Mouse (Mus musculus) limb, embryonic 15.5 days (tissue): Measurements from ENCODE around the gene Duoxa1. TPM values are rescaled to one million over a fixed set of nuclear protein-coding genes. Genes with fewer than 3 reads are reported as not detected.

Experiments used
- ATAC-seq: fragments of 200-750 bp; cut with Nextera tagmentation; 2 replicates; pipeline ENCODE4 v1.8.0; 2017; ENCODE audit warnings: low read depth, moderate TSS enrichment; ENCODE audit not compliant: insufficient number of reproducible peaks, low FRiP score, low TSS enrichment
- H3K27ac ChIP-seq: fragments of 300-500 bp; sonication (generic); 2 replicates; pipeline ENCODE4 v1.5.1; 2015; ENCODE audit warnings: moderate library complexity, mild to moderate bottlenecking, inconsistent platforms
- H3K27me3 ChIP-seq: fragments of 300-500 bp; sonication (generic); 2 replicates; pipeline ENCODE4 v1.6.1; 2015; ENCODE audit warnings: inconsistent platforms
- H3K36me3 ChIP-seq: fragments of 300-500 bp; sonication (generic); 2 replicates; pipeline ENCODE4 v1.6.1; 2015; ENCODE audit warnings: inconsistent platforms
- H3K4me1 ChIP-seq: fragments of 300-500 bp; sonication (generic); 2 replicates; pipeline ENCODE4 v1.6.1; 2015; ENCODE audit warnings: inconsistent platforms
- H3K4me2 ChIP-seq: fragments of 300-500 bp; sonication (generic); 2 replicates; pipeline ENCODE4 v1.6.1; 2015; ENCODE audit warnings: mild to moderate bottlenecking, inconsistent platforms
- H3K4me3 ChIP-seq: fragments of 300-500 bp; sonication (generic); 2 replicates; pipeline ENCODE4 v1.5.1; 2015; ENCODE audit warnings: mild to moderate bottlenecking, inconsistent platforms
- H3K9ac ChIP-seq: fragments of 300-500 bp; sonication (generic); 2 replicates; pipeline ENCODE4 v1.6.1; 2015; ENCODE audit warnings: inconsistent platforms
- H3K9me3 ChIP-seq: fragments of 300-500 bp; sonication (generic); 2 replicates; pipeline ENCODE4 v1.6.1; 2016; ENCODE audit warnings: inconsistent platforms
- WGBS: fragments of 180-500 bp; shearing (Covaris S2); methylation state at CpG from one replicate; pipeline ENCODE4 v1.1.7; 2015; 5-methylcytosine and 5-hydroxymethylcytosine counted together
- polyA plus RNA-seq: library from polyadenylated mRNA; unstranded; fragments of >200 nt; fragmentation: Nextera tagmentation; extraction: Ambion mirVana; gene quantifications from 2 replicates; pipeline ENCODE4 v1.2.1, GENCODE M21; 2015

Gene Duoxa1
- polyA plus RNA-seq, 1 experiment from 2014 or later: 14.5 TPM

GRCm38 (mm10) chr2:122325361-122325760 is 11.8 kb upstream of the Duoxa1 start:
- H3K4me2 ChIP-seq: no peak overlapping the region
- 0 out of 2 replicates have a peak, but pooled peaks cover 5% of the 10 kb centered on the region for H3K4me1 ChIP-seq
- H3K27me3 ChIP-seq: no peaks in the 10 kb centered on the region
- no peaks in the 10 kb centered on the region for H3K36me3 ChIP-seq
- no peak overlapping the region for H3K27ac ChIP-seq
- no peak for ATAC-seq
- no peaks in the 10 kb centered on the region for H3K9me3 ChIP-seq
- WGBS: 48% methylated on average over 2 of the region's 2 CpGs
- no peak overlapping the region for H3K4me3 ChIP-seq
- H3K9ac ChIP-seq: no peak overlapping the region

- no peaks in the 10 kb centered on the region for H3K27me3 ChIP-seq
- H3K36me3 ChIP-seq: no peaks in the 10 kb centered on the region
- no peak overlapping the region for H3K9ac ChIP-seq
- H3K4me1 ChIP-seq: 0 out of 2 replicates have a peak, but pooled peaks cover 5% of the 10 kb centered on the region
- no peak overlapping the region for H3K27ac ChIP-seq
- no peak for ATAC-seq
- H3K9me3 ChIP-seq: no peaks in the 10 kb centered on the region
- H3K4me2 ChIP-seq: no peak overlapping the region
- H3K4me3 ChIP-seq: no peak overlapping the region
- WGBS: 65% methylated on average over 3 of the region's 3 CpGs
These were observed 11.1 kb upstream of the Duoxa1 start for GRCm38 (mm10) chr2:122324586-122324985.

- no peak for ATAC-seq
- H3K9ac ChIP-seq: no peak overlapping the region
- no peak overlapping the region for H3K27ac ChIP-seq
- no peak overlapping the region for H3K4me3 ChIP-seq
- 54% methylated on average over 3 of the region's 3 CpGs for WGBS
- no peaks in the 10 kb centered on the region for H3K36me3 ChIP-seq
- H3K27me3 ChIP-seq: no peaks in the 10 kb centered on the region
- H3K4me2 ChIP-seq: no peak overlapping the region
- H3K9me3 ChIP-seq: no peaks in the 10 kb centered on the region
- 0 out of 2 replicates have a peak, but pooled peaks cover 5% of the 10 kb centered on the region for H3K4me1 ChIP-seq
These were observed 10.4 kb upstream of the Duoxa1 start for GRCm38 (mm10) chr2:122323960-122324359.

GRCm38 (mm10) chr2:122317384-122317783 is 3.9 kb upstream of the Duoxa1 start:
- H3K4me3 ChIP-seq: no peak overlapping the region
- peaks cover 13% of the 10 kb centered on the region for H3K4me1 ChIP-seq
- no peak overlapping the region for H3K27ac ChIP-seq
- H3K9ac ChIP-seq: no peak overlapping the region
- no peak for ATAC-seq
- WGBS: 65% methylated on average over 4 of the region's 4 CpGs
- H3K36me3 ChIP-seq: no peaks in the 10 kb centered on the region
- H3K4me2 ChIP-seq: no peak overlapping the region
- H3K9me3 ChIP-seq: no peaks in the 10 kb centered on the region
- peaks cover 30% of the 10 kb centered on the region for H3K27me3 ChIP-seq

GRCm38 (mm10) chr2:122315372-122315771 is 1.8 kb upstream of the Duoxa1 start, which contains the start of gene Duox1:
Gene Duox1 (plus strand): TSS chr2:122315672.
- 86% methylated on average over 7 of the region's 7 CpGs for WGBS
- H3K27me3 ChIP-seq: peaks cover 42% of the 10 kb centered on the region
- H3K9me3 ChIP-seq: no peaks in the 10 kb centered on the region
- no peak within 1 kb of the TSS for H3K4me2 ChIP-seq
- ATAC-seq: no peak
- H3K36me3 ChIP-seq: no peaks in the 10 kb centered on the region
- no peak within 1 kb of the TSS for H3K4me3 ChIP-seq
- H3K4me1 ChIP-seq: peaks cover 13% of the 10 kb centered on the region
- no peak within 1 kb of the TSS for H3K27ac ChIP-seq
- no peak within 1 kb of the TSS for H3K9ac ChIP-seq

GRCm38 (mm10) chr2:122312722-122313417 is 660 bp downstream of the Duoxa1 start:
- Histone ChIP-seq H3K4me2 (peak overlapping the region; percentile 59), H3K27me3 (peaks cover 59% of the 10 kb centered on the region), H3K36me3 (no peaks in the 10 kb centered on the region), H3K9me3 (no peaks in the 10 kb centered on the region), H3K9ac (no peak overlapping the region), H3K27ac (no peak overlapping the region), H3K4me1 (peaks cover 13% of the 10 kb centered on the region), H3K4me3 (peak overlapping the region; percentile 33)
- WGBS: 3% methylated on average over 27 of the region's 27 CpGs
- no peak for ATAC-seq

GRCm38 (mm10) chr2:122311561-122311960 is 2.0 kb downstream of the Duoxa1 start:
- WGBS: 52% methylated on average over 2 of the region's 2 CpGs
- H3K9me3 ChIP-seq: no peaks in the 10 kb centered on the region
- no peak overlapping the region for H3K27ac ChIP-seq
- H3K4me3 ChIP-seq: no peak overlapping the region
- no peak for ATAC-seq
- peaks cover 63% of the 10 kb centered on the region for H3K27me3 ChIP-seq
- no peak overlapping the region for H3K9ac ChIP-seq
- H3K4me1 ChIP-seq: peaks cover 15% of the 10 kb centered on the region
- no peaks in the 10 kb centered on the region for H3K36me3 ChIP-seq
- no peak overlapping the region for H3K4me2 ChIP-seq

- no peaks in the 10 kb centered on the region for H3K36me3 ChIP-seq
- no peaks in the 10 kb centered on the region for H3K9me3 ChIP-seq
- peaks cover 15% of the 10 kb centered on the region for H3K4me1 ChIP-seq
- H3K27ac ChIP-seq: no peak overlapping the region
- peaks cover 74% of the 10 kb centered on the region for H3K27me3 ChIP-seq
- WGBS: 40% methylated on average over 3 of the region's 3 CpGs
- H3K4me3 ChIP-seq: no peak overlapping the region
- no peak for ATAC-seq
- no peak overlapping the region for H3K4me2 ChIP-seq
- no peak overlapping the region for H3K9ac ChIP-seq
These were observed 3.9 kb downstream of the Duoxa1 start for GRCm38 (mm10) chr2:122309647-122310046.

GRCm38 (mm10) chr2:122306184-122306583 is 7.3 kb downstream of the Duoxa1 start:
- ATAC-seq: no peak
- H3K36me3 ChIP-seq: no peaks in the 10 kb centered on the region
- H3K27ac ChIP-seq: no peak overlapping the region
- peaks cover 77% of the 10 kb centered on the region for H3K27me3 ChIP-seq
- no peak overlapping the region for H3K4me2 ChIP-seq
- H3K9me3 ChIP-seq: no peaks in the 10 kb centered on the region
- 37% methylated on average over 4 of the region's 4 CpGs for WGBS
- peaks cover 12% of the 10 kb centered on the region for H3K4me1 ChIP-seq
- H3K9ac ChIP-seq: no peak overlapping the region
- no peak overlapping the region for H3K4me3 ChIP-seq

GRCm38 (mm10) chr2:122305097-122305892 is 8.2 kb downstream of the Duoxa1 start:
- Histone ChIP-seq H3K4me3 (no peak overlapping the region), H3K9ac (no peak overlapping the region), H3K27me3 (peaks cover 83% of the 10 kb centered on the region), H3K4me1 (peaks cover 17% of the 10 kb centered on the region), H3K36me3 (no peaks in the 10 kb centered on the region), H3K9me3 (no peaks in the 10 kb centered on the region), H3K27ac (no peak overlapping the region), H3K4me2 (no peak overlapping the region)
- WGBS: 79% methylated on average over 16 of the region's 16 CpGs
- ATAC-seq: no peak

GRCm38 (mm10) chr2:122304544-122304943 is 9.0 kb downstream of the Duoxa1 start:
- WGBS: 88% methylated on average over 6 of the region's 6 CpGs
- H3K9ac ChIP-seq: no peak overlapping the region
- peaks cover 17% of the 10 kb centered on the region for H3K4me1 ChIP-seq
- peaks cover 85% of the 10 kb centered on the region for H3K27me3 ChIP-seq
- H3K27ac ChIP-seq: no peak overlapping the region
- no peaks in the 10 kb centered on the region for H3K36me3 ChIP-seq
- H3K4me2 ChIP-seq: no peak overlapping the region
- ATAC-seq: no peak
- no peak overlapping the region for H3K4me3 ChIP-seq
- H3K9me3 ChIP-seq: no peaks in the 10 kb centered on the region

GRCm38 (mm10) chr2:122302574-122303241 is 10.8 kb downstream of the Duoxa1 start:
- 10% methylated on average over 9 of the region's 9 CpGs for WGBS
- no peak overlapping the region for H3K4me3 ChIP-seq
- H3K4me2 ChIP-seq: no peak overlapping the region
- H3K9me3 ChIP-seq: no peaks in the 10 kb centered on the region
- H3K27me3 ChIP-seq: peaks cover 92% of the 10 kb centered on the region
- no peak overlapping the region for H3K27ac ChIP-seq
- no peaks in the 10 kb centered on the region for H3K36me3 ChIP-seq
- no peak for ATAC-seq
- no peak overlapping the region for H3K9ac ChIP-seq
- peaks cover 33% of the 10 kb centered on the region for H3K4me1 ChIP-seq
